Mouse (Mus musculus) liver, embryonic 12.5 days (tissue): ENCODE results near the gene Ccdc162. TPM values are rescaled to one million over a fixed set of nuclear protein-coding genes. Genes with fewer than 3 reads are reported as not detected.

Experiments
- ATAC-seq: fragments of 200-750 bp; cut with Nextera tagmentation; 2 replicates; pipeline ENCODE4 v1.8.0; 2017; ENCODE audit warnings: moderate number of reproducible peaks, mild to moderate bottlenecking, moderate library complexity
- H3K27ac ChIP-seq: fragments of 300-500 bp; sonication (generic); 2 replicates; pipeline ENCODE4 v1.5.1; 2016; ENCODE audit warnings: mild to moderate bottlenecking
- H3K27me3 ChIP-seq: fragments of 300-500 bp; sonication (generic); replicated peaks from 2 replicates; pipeline ENCODE4 v1.6.1; 2016; ENCODE audit warnings: mild to moderate bottlenecking, moderate library complexity
- H3K36me3 ChIP-seq: fragments of 300-500 bp; sonication (generic); 2 replicates; pipeline ENCODE4 v1.6.1; 2016; ENCODE audit warnings: mild to moderate bottlenecking, moderate library complexity
- H3K4me1 ChIP-seq: fragments of 300-500 bp; sonication (generic); 2 replicates; pipeline ENCODE4 v1.6.1; 2016
- H3K4me2 ChIP-seq: fragments of 300-500 bp; sonication (generic); 2 replicates; pipeline ENCODE4 v1.6.1; 2016; ENCODE audit warnings: mild to moderate bottlenecking, moderate library complexity
- H3K4me3 ChIP-seq: fragments of 300-500 bp; sonication (generic); 2 replicates; pipeline ENCODE4 v1.5.1; 2016; ENCODE audit warnings: mild to moderate bottlenecking, moderate library complexity
- H3K9ac ChIP-seq: fragments of 300-500 bp; sonication (generic); 2 replicates; pipeline ENCODE4 v1.6.1; 2016; ENCODE audit warnings: mild to moderate bottlenecking, moderate library complexity
- H3K9me3 ChIP-seq: fragments of 300-500 bp; sonication (generic); replicated peaks from 2 replicates; pipeline ENCODE4 v1.6.1; 2016; ENCODE audit warnings: mild to moderate bottlenecking, moderate library complexity
- WGBS: fragments of 180-500 bp; shearing (Covaris S2); methylation state at CpG from one replicate; pipeline ENCODE4 v1.1.7; 2016; ENCODE audit not compliant: insufficient replicate concordance; 5-methylcytosine and 5-hydroxymethylcytosine counted together
- microRNA-seq: library from miRNA; unstranded; fragments of <30 nt; microRNA quantifications from one replicate; pipeline ENCODE4, GENCODE M21; 2017
- polyA plus RNA-seq: library from polyadenylated mRNA; unstranded; fragments of >200 nt; fragmentation: Nextera tagmentation; extraction: Ambion mirVana; gene quantifications from 2 replicates; pipeline ENCODE4 v1.2.1, GENCODE M21; 2016

Ccdc162 gene
- polyA plus RNA-seq, 1 experiment from 2014 or later, result 0.08 TPM

DNA sequence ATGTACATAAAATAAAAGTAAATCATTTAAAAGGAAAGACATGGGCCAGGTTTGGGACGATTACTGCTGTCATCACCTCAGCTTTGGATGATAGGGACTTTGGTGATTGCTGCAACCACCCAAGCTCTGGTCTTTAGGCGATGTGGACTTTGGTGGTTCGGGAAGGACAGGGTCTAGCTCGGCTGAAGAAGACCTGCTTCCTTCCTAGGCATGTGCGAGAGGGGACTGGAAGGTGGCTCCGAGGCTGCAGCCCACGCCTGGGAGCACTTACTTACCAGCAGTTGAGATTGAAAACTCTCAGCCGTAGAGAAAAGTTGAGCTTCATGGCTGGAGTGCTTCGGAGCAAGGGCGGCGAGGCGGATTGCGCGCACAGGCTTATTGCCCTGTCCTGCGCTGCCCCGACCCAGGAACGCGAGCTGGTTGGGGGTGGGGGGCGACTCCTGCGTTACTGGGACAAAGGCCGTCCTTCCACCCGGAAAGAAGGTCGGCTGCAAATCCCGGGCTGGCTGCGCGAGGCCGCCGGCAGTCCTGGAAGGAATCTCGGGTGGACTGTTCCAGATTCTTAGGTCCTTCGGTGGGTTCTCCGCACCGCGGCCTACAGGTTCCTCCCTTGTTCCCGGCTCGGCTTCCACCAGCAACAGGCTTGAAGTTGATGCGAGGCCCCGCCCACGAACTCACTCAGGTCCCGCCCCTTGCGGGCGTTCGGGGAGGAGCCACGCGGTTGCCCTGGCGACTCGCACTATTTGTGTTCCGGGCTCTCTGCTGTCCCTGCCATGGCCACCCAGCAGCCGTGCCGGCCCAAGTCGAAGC is 226.5 kb downstream of the Ccdc162 start, which contains the start of the genes Smpd2 and Ppil6:
Smpd2 (minus strand) TSS at position 662 of the 810 bp plus-strand sequence.
Ppil6 (plus strand) TSS at position 732 of the 810 bp plus-strand sequence.
- 2% methylated on average over 50 of the region's 50 CpGs for WGBS
- H3K27ac ChIP-seq, result peak within 1 kb of the TSS; percentile 27
- 0 out of 2 replicates have a peak, but pooled peaks cover 8% of the 10 kb centered on the region for H3K27me3 ChIP-seq
- H3K4me2 ChIP-seq, result peak within 1 kb of the TSS; percentile 100
- peaks cover 27% of the 10 kb centered on the region for H3K36me3 ChIP-seq
- H3K9me3 ChIP-seq, result no peaks in the 10 kb centered on the region
- H3K9ac ChIP-seq, result peak within 1 kb of the TSS; percentile 74
- H3K4me1 ChIP-seq, result peaks cover 24% of the 10 kb centered on the region
- H3K4me3 ChIP-seq, result peak within 1 kb of the TSS; percentile 74
- ATAC-seq, result peak; percentile 90

DNA sequence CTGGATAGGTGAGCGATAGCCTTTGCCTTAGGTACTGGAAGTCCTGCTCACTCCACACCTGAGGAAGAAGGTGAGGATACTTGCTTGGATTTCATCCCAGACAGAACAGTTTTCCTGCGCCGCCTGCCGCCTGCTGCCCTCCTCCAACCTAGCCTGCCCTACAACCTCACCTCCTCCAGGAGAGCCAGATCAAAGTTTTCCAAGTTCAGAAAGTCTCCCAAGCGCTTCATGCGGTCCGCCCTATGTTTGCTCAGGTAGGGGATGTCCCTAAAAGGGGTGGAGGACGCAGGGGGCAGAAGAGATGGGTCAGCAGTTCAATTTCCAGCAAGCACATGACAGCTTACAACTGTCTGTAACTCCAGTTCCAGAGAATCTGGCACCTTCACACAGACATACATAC is 227.1 kb downstream of the Ccdc162 start:
- peaks cover 33% of the 10 kb centered on the region for H3K36me3 ChIP-seq
- WGBS, result 63% methylated on average over 8 of the region's 8 CpGs
- peak overlapping the region; percentile 74 for H3K4me3 ChIP-seq
- H3K27ac ChIP-seq, result no peak overlapping the region
- peak overlapping the region; percentile 100 for H3K4me2 ChIP-seq
- peaks cover 24% of the 10 kb centered on the region for H3K4me1 ChIP-seq
- no peak for ATAC-seq
- peak overlapping the region; percentile 74; the same call in 1 of the 2 replicates for H3K9ac ChIP-seq
- no peaks in the 10 kb centered on the region for H3K9me3 ChIP-seq
- 0 out of 2 replicates have a peak, but pooled peaks cover 8% of the 10 kb centered on the region for H3K27me3 ChIP-seq

DNA sequence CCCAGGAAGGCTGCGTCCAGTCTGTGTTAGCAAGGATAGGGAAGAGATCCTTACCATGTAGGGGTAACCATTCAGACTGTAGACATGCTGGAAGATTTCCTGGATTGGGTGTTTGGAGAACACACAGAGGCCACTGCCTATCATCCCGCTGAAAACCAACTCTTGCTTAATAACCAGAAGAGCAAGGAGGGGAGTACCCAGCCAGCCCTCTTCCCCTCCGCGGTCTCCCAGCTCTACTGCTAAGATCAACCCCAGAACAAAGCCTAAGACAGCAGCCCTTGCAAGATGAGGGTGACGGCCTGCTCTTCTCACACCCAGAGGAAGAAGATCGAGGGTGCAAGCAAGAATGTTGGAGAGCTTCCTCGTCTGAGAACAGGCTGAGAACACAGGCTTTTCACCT is 227.6 kb downstream of the Ccdc162 start:
- Histone ChIP-seq H3K4me3 (peak overlapping the region; percentile 74), H3K9me3 (no peaks in the 10 kb centered on the region), H3K4me2 (peak overlapping the region; percentile 100), H3K27me3 (0 out of 2 replicates have a peak, but pooled peaks cover 11% of the 10 kb centered on the region), H3K4me1 (peaks cover 24% of the 10 kb centered on the region), H3K27ac (no peak overlapping the region), H3K9ac (no peak overlapping the region), H3K36me3 (peaks cover 38% of the 10 kb centered on the region)
- WGBS, result 36% methylated on average over 7 of the region's 7 CpGs
- ATAC-seq, result no peak

Small RNA genes within 50 kb of the gene (microRNA-seq; reads per million reads assigned to microRNA genes)
- not detected for gene Mir3473b

Other genes with a start within 250 kb of the Ccdc162 start
- gene Mical1, start 240.3 kb downstream of the Ccdc162 start, polyA plus RNA-seq, result 10.6 TPM in 2 replicates
- 12.2 and 13.4 TPM in 2 replicates for gene Smpd2, start 226.3 kb downstream of the Ccdc162 start, polyA plus RNA-seq
- 0.12 TPM in 1 of 2 replicates, not detected in the other for gene Ppil6, start 226.2 kb downstream of the Ccdc162 start, polyA plus RNA-seq
- gene Cd164, start 197.2 kb downstream of the Ccdc162 start, polyA plus RNA-seq, result 83.6 TPM in 2 replicates
- 19.9 and 20.0 TPM in 2 replicates for gene Cep57l1, start 93.2 kb upstream of the Ccdc162 start, polyA plus RNA-seq
- 22.5 and 24.8 TPM in 2 replicates for gene Sesn1, start 93.3 kb upstream of the Ccdc162 start, polyA plus RNA-seq